Mouse (Mus musculus) adrenal gland, adult 10 weeks (tissue): ENCODE data around the gene Nt5e. TPM values are rescaled to one million over a fixed set of nuclear protein-coding genes. Genes with fewer than 3 reads are reported as not detected.

Experiments used
- polyA plus RNA-seq: library from polyadenylated mRNA; stranded (reverse); fragments of 350-450 nt; fragmentation: Illumina TruSeq; extraction: RNeasy Lipid Tissue Mini Kit (QIAGEN cat#74804); gene quantifications from one replicate; pipeline ENCODE4 v1.2.3, GENCODE M21; 2014; ENCODE audit warnings: low read depth, low replicate concordance

The Nt5e gene
- polyA plus RNA-seq, result 7.7 TPM

GRCm38 (mm10) chr9:88326930-88327901 is at the start of gene Nt5e:
TSS of gene Nt5e (plus strand) at chr9:88327197.

Other genes with a start within 250 kb of the Nt5e start
- gene Snx14, start 111.8 kb downstream of the Nt5e start, polyA plus RNA-seq, result 155 TPM
- 2.9 TPM for gene Gm20537, start 129.4 kb downstream of the Nt5e start, polyA plus RNA-seq
- gene Syncrip, start 155.4 kb downstream of the Nt5e start, polyA plus RNA-seq, result 306 TPM
- 19.1 TPM for gene Zfp949, start 220.8 kb downstream of the Nt5e start, polyA plus RNA-seq